Mouse (Mus musculus): Measurements from ENCODE around the gene Rbm11.

The Rbm11 gene

GRCm38 (mm10) chr16:75592671-75593500 lies at the start of gene Rbm11:
Rbm11 (plus strand) TSS chr16:75592844.
- DNase-seq (ENCODE audit: low spot score) = peak; percentile 45

- no peak for DNase-seq (ENCODE audit: low spot score)
These were observed 47.3 kb upstream of the Rbm11 start for GRCm38 (mm10) chr16:75545310-75545709.

GRCm38 (mm10) chr16:75562910-75563309 lies 29.7 kb upstream of the Rbm11 start:
- no peak for DNase-seq (ENCODE audit: low spot score)

GRCm38 (mm10) chr16:75582279-75582678 lies 10.4 kb upstream of the Rbm11 start:
- no peak for DNase-seq (ENCODE audit: low spot score)

GRCm38 (mm10) chr16:75585961-75586360 lies 6.7 kb upstream of the Rbm11 start, which contains the start of gene Lipi:
Lipi (minus strand) TSS chr16:75586061.
- DNase-seq (ENCODE audit: low spot score) = no peak

GRCm38 (mm10) chr16:75586466-75586865 lies 6.2 kb upstream of the Rbm11 start:
- no peak for DNase-seq (ENCODE audit: low spot score)

- no peak for DNase-seq (ENCODE audit: low spot score)
These were observed 998 bp downstream of the Rbm11 start for GRCm38 (mm10) chr16:75593501-75594183.

GRCm38 (mm10) chr16:75606415-75606814 lies 13.8 kb downstream of the Rbm11 start:
- no peak for DNase-seq (ENCODE audit: low spot score)

- DNase-seq (ENCODE audit: low spot score) = no peak
These were observed 19.9 kb downstream of the Rbm11 start for GRCm38 (mm10) chr16:75612561-75612960.

- no peak for DNase-seq (ENCODE audit: low spot score)
These were observed 25.2 kb downstream of the Rbm11 start for GRCm38 (mm10) chr16:75617651-75618349.

GRCm38 (mm10) chr16:75627862-75628261 lies 35.2 kb downstream of the Rbm11 start:
- DNase-seq (ENCODE audit: low spot score) = no peak
